14 mouse cellular contexts compared by ENCODE assay signal in genomic region chr1:157016625-157017024, GRCm38 (mm10).
DNase-seq lines count a peak whose midpoint lies in the region; ATAC-seq and TF ChIP-seq lines count a peak whose summit lies in the region.
"Had no signal": no experiment of that assay in that cellular context is flagged by ENCODE, and none has a peak within 500 bp of the region (broad histone marks: within the 10 kb centered on the region; RNA-seq: fewer than 3 reads in every experiment).

No protein-coding gene starts in this region.

- H3K9ac ChIP-seq in kidney, postnatal 0 days (ENCODE audit: low read depth, low read length), result no peak overlapping the region
- H3K9ac ChIP-seq: neural tube, embryonic 12.5 days had no signal

- H3K27ac ChIP-seq in kidney, postnatal 0 days, result peak overlapping the region; percentile 15; the same call in 1 of the 2 replicates
- peak overlapping the region; percentile 91 for H3K27ac ChIP-seq in spleen, adult 2 months (ENCODE audit: insufficient read depth, low read length)
- H3K27ac ChIP-seq in small intestine, adult 2 months (ENCODE audit: insufficient read depth, low read depth, low read length), result 0 out of 2 replicates have a peak overlapping the region, but pooled peaks have one; percentile 1
- H3K27ac ChIP-seq: neural tube, embryonic 12.5 days had no signal

- no peaks in the 10 kb centered on the region for H3K27me3 ChIP-seq in kidney, postnatal 0 days (ENCODE audit: insufficient read depth, low read length)
- H3K27me3 ChIP-seq in spleen, adult 2 months (ENCODE audit: control insufficient read depth, insufficient read depth, low read length), result no peaks in the 10 kb centered on the region
- H3K27me3 ChIP-seq in small intestine, adult 2 months (ENCODE audit: control insufficient read depth, insufficient read depth, low read length), result no peaks in the 10 kb centered on the region
- H3K27me3 ChIP-seq: neural tube, embryonic 12.5 days had no signal

- H3K9me3 ChIP-seq in kidney, postnatal 0 days (replicated peaks; ENCODE audit: low read length), result no peaks in the 10 kb centered on the region
- H3K9me3 ChIP-seq: neural tube, embryonic 12.5 days had no signal

- ATAC-seq in kidney, postnatal 0 days (replicated peaks; ENCODE audit: low FRiP score, low read depth), result no peak
- ATAC-seq: intestine, postnatal 0 days had no signal

- no peaks in the 10 kb centered on the region for H3K36me3 ChIP-seq in kidney, postnatal 0 days (ENCODE audit: insufficient read depth, low read length)
- H3K36me3 ChIP-seq in spleen, adult 2 months (ENCODE audit: control insufficient read depth, insufficient read depth, low read length), result no peaks in the 10 kb centered on the region
- no peaks in the 10 kb centered on the region for H3K36me3 ChIP-seq in small intestine, adult 2 months (ENCODE audit: control insufficient read depth, insufficient read depth, low read length)
- H3K36me3 ChIP-seq: neural tube, embryonic 12.5 days had no signal

- TF ChIP-seq CTCF in kidney, postnatal 0 days (IDR thresholded peaks at IDR 0.05; ENCODE audit: low read depth), result peak; percentile 7; the same call in 1 of the 2 replicates
- TF ChIP-seq CTCF in spleen, adult 2 months (IDR thresholded peaks at IDR 0.05; ENCODE audit: extremely low read depth, insufficient read depth, insufficient read length, insufficient replicate concordance), result no peak
- no peak for TF ChIP-seq CTCF in small intestine, adult 2 months (IDR thresholded peaks at IDR 0.05; ENCODE audit: extremely low read depth, insufficient read length, insufficient replicate concordance, low read depth, low read length)

- H3K4me3 ChIP-seq in kidney, postnatal 0 days (replicated peaks; ENCODE audit: low read depth, low read length), result no peak overlapping the region
- H3K4me3 ChIP-seq in spleen, adult 2 months (ENCODE audit: extremely low read depth, insufficient read depth, insufficient read length), result no peak overlapping the region
- no peak overlapping the region for H3K4me3 ChIP-seq in small intestine, adult 2 months (ENCODE audit: low read depth, low read length)
- H3K4me3 ChIP-seq: neural tube, embryonic 12.5 days had no signal

- DNase-seq in embryo, embryonic 10 days (ENCODE audit: low spot score), result peak; percentile 63
- no peak for DNase-seq in embryo, embryonic 9.5 days (ENCODE audit: extremely low spot score)
- DNase-seq in kidney, postnatal 0 days (ENCODE audit: low spot score), result peak; percentile 81
- no peak for DNase-seq in kidney, adult 9 months
- peak in 1 of 2 experiments; percentile 6 for DNase-seq in spleen, adult 2 months (ENCODE audit: low read depth in 1 of 2, low spot score in 2 of 2)
- DNase-seq in spleen, postnatal 14 days (ENCODE audit: low spot score in 2 of 2), result no peak
- DNase-seq in spleen, adult 12 weeks (ENCODE audit: low spot score), result no peak
- DNase-seq: cerebellum, adult 9-11 months; gastrocnemius, postnatal 36 days; heart, postnatal 10 days had no signal

- 37% methylated on average over 8 of the region's 8 CpGs for WGBS in kidney, postnatal 0 days
- WGBS in spleen, adult 2 months, result 28% methylated on average over 8 of the region's 8 CpGs
- 82% methylated on average over 8 of the region's 8 CpGs for WGBS in small intestine, adult 2 months

- no peaks in the 10 kb centered on the region; the same call in 1 of the 2 replicates for H3K4me1 ChIP-seq in kidney, postnatal 0 days (replicated peaks; ENCODE audit: insufficient read depth, low read length)
- H3K4me1 ChIP-seq in spleen, adult 2 months (ENCODE audit: control insufficient read depth, insufficient read depth, insufficient read length), result peaks cover 60% of the 10 kb centered on the region
- H3K4me1 ChIP-seq in small intestine, adult 2 months (ENCODE audit: control insufficient read depth, insufficient read depth, insufficient read length, low read length), result no peaks in the 10 kb centered on the region; the same call in 1 of the 2 replicates
- H3K4me1 ChIP-seq: neural tube, embryonic 12.5 days had no signal

- H3K4me2 ChIP-seq in kidney, postnatal 0 days (ENCODE audit: low read length), result no peak overlapping the region
- H3K4me2 ChIP-seq: liver, embryonic 11.5 days; neural tube, embryonic 12.5 days had no signal

- TF ChIP-seq POLR2A in spleen, adult 2 months (IDR thresholded peaks at IDR 0.05; ENCODE audit: low read depth, low read length), result no peak
- TF ChIP-seq POLR2A in small intestine, adult 2 months (IDR thresholded peaks at IDR 0.05; ENCODE audit: low read depth, low read length), result no peak

Comparison
In these comparisons a context has a peak if more than half of its experiments do, and no peak if none do; other contexts are left out.
1. DNase-seq: peak in embryo, embryonic 10 days (single experiment) and kidney, postnatal 0 days (single experiment); none in embryo, embryonic 9.5 days (single experiment), kidney, adult 9 months (single experiment), spleen, postnatal 14 days (0 of 2) and spleen, adult 12 weeks (single experiment).
2. H3K27ac ChIP-seq: peak in every context shown above with its lines; median percentile 91 in spleen, adult 2 months; 15 in kidney, postnatal 0 days; 1 in small intestine, adult 2 months.